Mouse (Mus musculus): ENCODE data around the gene Tspan31.

The Tspan31 gene

GRCm38 (mm10) chr10:127070190-127071121 is at the start of gene Tspan31:
Tspan31 (minus strand) TSS chr10:127070264.
- peak; percentile 94 to 95 for DNase-seq

DNA sequence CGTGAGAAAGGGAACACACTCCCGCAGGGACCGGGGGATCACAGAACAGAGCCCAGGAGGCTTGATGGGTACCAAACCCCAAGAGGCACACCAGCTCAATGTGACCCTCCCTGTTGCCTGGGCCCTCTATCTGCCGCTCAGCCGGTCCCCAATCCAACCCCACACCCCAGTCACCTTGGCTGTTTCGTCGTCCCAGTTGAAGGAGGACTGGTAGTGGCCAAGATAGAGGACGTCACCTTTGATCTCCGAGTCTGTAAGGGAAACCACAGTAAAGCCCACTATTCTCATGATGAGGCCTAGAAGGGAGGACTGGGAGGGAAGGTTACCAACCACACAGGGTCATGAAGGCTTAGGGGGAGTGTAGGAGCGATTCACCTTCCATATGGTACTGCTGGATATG is 49.2 kb upstream of the Tspan31 start:
- DNase-seq: no peak

GRCm38 (mm10) chr10:127118470-127118869 is 48.4 kb upstream of the Tspan31 start:
- no peak for DNase-seq

DNA sequence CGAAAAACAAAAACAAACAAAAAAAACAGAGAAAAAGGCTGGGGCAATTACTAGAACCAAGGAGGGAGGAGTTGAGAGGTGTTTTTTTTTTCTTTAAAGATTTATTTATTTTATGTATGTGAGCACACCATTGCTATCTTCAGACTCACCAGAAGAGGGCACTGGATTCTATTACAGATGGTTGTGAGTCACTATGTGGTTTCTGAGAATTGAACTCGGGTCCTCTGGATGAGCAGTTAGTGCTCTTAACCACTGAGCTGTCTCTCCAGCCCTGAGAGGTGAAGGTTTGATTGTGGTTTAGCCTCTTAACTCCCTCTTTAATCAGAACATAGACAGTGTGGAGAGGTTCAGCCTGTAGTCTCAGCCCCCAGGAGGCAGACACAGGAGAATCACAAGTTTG is 45.0 kb upstream of the Tspan31 start:
- no peak for DNase-seq

DNA sequence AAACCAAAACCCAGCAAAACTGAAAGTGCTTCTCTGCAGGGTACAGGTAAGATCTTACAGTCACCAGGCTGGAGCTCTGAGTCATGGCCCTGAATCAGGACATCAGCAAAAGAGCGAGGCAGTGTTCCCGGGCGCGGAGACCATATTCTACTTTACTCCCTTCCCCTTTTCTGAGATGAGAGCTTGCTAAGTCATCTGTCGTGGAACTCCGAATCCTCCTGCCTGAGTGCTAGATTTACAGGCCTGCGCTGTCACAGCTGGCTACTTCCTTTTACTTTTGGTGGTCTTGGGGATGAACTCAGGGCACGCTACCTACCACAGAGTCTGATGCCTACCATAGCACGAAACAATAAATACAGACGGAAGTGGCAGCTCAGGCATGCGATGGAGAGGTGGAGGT is 44.3 kb upstream of the Tspan31 start:
- DNase-seq: no peak

DNA sequence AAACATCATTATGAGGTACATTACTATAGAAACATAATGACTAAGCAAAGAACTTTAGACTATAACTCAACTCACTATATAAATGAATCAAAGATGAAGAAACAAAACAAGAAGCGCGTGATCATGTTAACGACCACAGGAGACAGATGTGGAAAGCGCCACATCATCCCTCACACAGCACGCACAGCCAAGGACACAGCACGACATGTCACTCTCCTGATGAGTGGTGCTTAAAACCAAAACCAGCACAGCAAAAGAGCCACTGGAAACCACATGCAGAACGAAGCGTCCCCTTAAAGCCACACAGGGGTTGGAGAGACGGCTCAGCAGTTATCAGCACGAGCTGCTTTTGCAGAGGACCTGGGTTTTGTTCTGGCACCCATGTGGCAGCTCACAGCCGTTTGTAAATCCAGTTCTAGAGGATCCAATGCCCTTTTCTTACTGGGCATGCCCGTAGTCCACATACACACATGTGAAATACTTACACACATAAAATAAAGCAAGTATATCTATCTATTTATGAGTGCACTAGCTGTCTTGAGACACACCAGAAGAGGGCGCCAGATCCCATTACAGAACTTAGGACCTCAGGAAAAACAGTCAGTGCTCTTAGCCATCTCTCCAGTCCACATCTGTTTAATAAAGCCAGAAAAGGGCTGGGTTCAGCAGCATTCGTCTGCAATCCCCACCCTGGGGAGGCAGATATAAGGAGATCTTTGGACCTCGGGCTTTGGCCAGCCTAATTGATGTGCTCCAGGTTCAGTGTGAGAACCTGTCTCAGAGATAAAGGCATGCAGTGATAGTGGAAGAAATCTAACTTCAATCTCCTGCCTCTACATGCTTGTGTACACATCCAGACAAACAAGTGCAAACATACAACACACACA is 41.2 kb upstream of the Tspan31 start:
- DNase-seq: no peak

DNA sequence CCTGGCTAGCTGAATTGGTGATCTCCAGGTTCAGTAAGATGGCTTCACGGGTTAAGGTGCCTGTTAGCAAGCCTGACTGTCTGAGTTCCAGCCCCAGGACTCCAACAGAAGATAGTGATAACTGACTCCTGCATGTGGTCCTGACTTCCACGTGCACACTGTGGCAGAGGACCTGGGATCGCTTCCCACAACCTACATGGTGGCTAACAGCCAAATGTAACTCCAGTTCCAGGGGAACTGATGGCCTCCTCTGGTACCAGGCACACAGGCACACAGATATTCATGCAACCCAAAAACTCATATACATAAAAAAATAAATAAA is 38.2 kb upstream of the Tspan31 start:
- no peak for DNase-seq

- DNase-seq: no peak
These were observed 37.6 kb upstream of the Tspan31 start for GRCm38 (mm10) chr10:127107563-127108261.

GRCm38 (mm10) chr10:127103631-127104030 is 33.6 kb upstream of the Tspan31 start:
- no peak for DNase-seq

- peak in 1 of 2 experiments; percentile 2 for DNase-seq
These were observed 31.1 kb upstream of the Tspan31 start for GRCm38 (mm10) chr10:127101151-127101550.

DNA sequence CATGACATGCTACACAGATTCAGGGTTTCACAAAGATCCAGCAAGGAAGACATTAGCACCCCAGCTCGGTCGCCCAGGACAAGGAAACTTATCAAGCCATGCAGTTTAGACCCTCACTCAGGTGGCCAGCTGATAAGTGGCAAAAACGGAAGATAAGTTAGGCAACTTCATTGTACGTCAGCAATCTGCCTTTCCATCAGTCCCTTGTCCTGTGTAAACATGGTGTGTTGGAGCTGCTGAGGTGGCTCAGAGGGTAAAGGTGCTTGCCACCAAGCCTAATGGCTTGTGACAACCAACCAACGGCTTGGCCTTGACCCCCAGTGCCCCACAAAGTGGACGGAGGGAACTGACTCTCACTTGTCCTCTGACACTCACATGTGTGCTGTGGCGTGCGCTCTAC is 30.4 kb upstream of the Tspan31 start:
- no peak for DNase-seq

- DNase-seq: no peak
These were observed 29.8 kb upstream of the Tspan31 start for GRCm38 (mm10) chr10:127099868-127100267.

DNA sequence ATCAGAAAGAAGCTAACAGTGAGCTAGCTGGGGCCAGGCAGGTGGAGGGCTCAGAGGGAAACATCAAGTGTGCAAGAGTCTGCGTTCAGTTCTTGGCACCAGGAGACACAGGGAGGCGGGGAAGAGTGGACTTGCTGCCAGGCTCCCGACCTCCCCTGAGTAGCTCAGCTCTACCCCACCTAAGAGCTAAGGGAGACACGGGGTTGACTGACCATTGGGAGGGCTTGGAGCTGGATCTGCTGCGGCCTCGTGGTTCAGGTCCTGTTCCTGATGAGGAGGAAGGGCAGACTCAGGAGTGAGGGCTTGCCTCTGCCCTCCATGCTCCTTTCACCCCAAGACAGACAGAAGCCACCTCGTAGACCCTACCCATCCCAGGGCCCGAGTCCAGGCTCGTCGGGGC is 29.1 kb upstream of the Tspan31 start:
- peak in 1 of 2 experiments; percentile 2 for DNase-seq

- no peak for DNase-seq
These were observed 28.4 kb upstream of the Tspan31 start for GRCm38 (mm10) chr10:127098514-127098913.

GRCm38 (mm10) chr10:127094382-127094802 is 24.3 kb upstream of the Tspan31 start:
- peak; percentile 40 to 56 for DNase-seq

DNA sequence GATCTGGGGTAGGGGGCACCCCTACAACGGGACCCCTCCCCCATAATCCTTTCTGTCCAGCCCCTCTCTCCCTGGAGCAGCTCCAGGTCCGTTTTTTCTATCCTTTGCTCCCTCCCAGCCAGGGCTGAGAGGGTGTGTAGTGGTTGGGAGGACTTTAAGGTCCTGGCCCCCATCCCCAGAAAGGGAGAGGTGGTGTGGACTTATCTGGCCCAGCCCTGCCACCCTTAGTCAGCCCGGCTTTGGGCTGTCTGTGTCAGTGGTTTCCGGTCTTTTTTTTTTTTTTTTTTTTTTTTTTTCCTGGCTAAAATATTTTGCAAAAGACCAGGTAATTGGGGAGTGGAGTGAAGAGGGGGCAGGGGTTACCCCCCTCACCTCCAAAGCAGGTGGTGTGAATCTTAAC is 22.7 kb upstream of the Tspan31 start:
- no peak for DNase-seq

DNA sequence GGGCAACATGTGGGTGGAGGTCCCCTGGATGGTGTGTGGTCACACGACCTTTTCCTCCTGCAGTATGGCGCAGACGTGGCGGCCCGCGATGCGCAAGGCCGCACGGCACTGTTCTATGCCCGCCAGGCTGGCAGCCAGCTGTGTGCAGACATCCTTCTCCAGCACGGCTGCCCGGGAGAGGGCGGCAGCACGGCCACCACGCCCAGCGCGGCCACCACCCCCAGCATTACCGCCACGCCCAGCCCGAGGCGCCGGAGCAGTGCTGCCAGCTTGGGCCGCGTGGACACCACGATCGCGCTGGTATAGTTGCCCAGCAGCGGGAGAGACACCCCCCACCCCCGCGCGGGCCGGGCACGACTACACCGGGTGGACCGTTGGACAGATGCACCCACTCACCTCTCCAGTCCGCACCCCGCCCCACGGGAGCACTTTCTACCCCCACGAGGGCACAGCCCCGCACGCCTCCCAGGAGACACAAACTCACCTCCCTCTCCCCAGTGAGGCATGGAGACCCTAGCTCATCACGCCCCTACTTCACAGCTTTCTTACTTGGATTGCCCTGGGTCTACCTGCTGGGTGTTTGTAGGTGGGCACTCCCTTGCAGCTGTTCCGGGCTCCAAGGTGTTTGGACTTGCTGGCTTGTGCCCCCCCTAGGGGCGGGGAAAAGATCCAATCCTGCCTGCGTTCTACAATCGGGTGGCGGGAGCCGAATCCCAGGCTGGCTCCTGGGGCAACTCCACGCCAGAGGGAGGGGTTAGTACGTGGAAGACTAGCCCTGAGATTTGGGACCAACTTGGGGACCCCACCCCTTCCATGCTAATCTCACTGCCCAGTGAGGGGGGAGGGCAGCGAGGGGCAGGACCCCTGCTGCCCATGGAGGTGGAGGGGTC is 21.7 kb upstream of the Tspan31 start:
- DNase-seq: peak; percentile 62 to 65

DNA sequence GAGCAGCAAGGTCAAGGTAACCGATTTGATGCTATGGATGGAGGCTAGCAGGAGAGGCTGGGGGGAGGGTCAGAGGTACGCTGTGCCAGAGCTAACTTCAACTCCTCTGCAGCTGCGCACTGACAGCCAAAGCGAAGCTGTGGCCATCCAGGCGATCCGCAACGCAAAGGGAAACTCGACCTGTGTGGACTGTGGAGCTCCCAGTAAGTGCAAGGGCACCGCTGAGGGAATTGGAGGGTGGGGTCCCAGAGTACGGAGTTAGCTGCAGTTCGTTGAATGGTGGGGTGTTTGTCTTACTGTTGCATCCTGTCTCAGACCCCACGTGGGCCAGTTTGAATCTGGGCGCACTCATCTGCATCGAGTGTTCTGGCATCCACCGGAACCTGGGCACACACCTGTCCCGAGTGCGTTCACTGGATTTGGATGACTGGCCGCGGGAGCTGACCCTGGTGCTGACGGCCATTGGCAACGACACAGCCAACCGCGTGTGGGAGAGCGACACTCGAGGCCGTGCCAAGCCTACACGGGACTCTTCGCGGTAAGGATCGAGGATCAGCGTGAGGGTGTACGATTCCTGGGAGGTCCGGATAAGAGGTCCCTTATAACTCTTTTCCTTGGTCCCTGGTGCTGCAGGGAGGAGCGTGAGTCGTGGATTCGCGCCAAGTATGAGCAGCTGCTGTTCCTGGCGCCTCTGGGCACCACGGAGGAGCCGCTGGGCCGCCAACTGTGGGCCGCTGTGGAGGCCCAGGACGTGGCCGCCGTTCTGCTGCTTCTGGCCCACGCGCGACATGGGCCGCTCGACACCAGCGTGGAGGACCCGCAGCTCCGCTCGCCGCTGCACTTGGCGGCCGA is 20.7 kb upstream of the Tspan31 start:
- DNase-seq: peak; percentile 72 to 76

DNA sequence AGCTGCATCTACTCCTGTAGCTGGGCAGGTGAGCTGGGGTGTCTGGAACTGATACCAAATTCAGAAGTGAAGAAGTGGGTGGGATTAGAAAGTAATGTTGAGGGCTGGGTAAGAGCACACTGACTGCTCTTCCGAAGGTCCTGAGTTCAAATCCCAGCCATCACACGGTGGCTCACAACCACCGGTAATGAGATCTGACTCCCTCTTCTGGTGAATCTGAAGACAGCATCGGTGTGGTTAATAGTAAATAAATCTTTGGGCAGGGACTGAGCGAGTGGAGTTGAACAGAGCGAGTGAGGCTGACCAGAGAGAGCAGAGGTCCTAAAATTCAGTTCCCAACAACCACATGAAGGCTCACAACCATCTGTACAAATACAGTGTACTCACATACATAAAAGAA is 15.6 kb upstream of the Tspan31 start:
- DNase-seq: peak in 1 of 2 experiments; percentile 11

DNA sequence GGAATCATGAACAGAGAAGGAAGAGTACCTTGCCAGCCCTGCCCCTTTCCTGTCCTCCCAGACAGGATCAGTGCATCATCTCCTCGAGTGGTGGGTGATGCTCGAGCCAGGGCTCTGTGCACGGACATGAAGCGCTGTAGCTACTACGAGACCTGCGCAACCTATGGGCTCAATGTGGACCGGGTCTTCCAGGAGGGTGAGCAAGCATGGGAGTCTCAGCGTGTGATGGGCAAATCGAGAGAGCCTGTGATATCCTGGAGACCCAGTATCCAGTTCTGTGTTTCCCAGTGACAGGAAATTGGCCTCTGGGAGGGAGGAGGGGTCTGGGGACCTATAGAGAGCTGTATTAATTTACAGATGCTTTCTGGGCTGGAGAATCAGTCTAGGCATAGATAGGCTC is 15.0 kb upstream of the Tspan31 start:
- no peak for DNase-seq

GRCm38 (mm10) chr10:127083915-127084306 is 13.8 kb upstream of the Tspan31 start:
- peak in 1 of 2 experiments; percentile 54 for DNase-seq
